Mouse (Mus musculus): ENCODE results near the gene Clip3. TPM values are rescaled to one million over a fixed set of nuclear protein-coding genes. Genes with fewer than 3 reads are reported as not detected.

Clip3 gene
- polyA plus RNA-seq, 1 experiment from 2014 or later, result 9.6 TPM

GRCm38 (mm10) chr7:30325364-30325763, 33.8 kb downstream of the Clip3 start:
- H3K9me3 ChIP-seq (ENCODE audit: control insufficient read depth, low read length), result no peaks in the 10 kb centered on the region
- no peaks in the 10 kb centered on the region for H3K27me3 ChIP-seq (ENCODE audit: control insufficient read depth, insufficient read depth, low read length)
- WGBS, result 42% methylated on average over 2 of the region's 2 CpGs
- H3K27ac ChIP-seq (replicated peaks), result no peak overlapping the region
- H3K4me1 ChIP-seq (replicated peaks; ENCODE audit: control insufficient read depth, insufficient read depth), result no peaks in the 10 kb centered on the region; the same call in 1 of the 2 replicates
- H3K4me3 ChIP-seq (ENCODE audit: low read depth, low read length), result no peak overlapping the region
- TF ChIP-seq CTCF (IDR thresholded peaks at IDR 0.05; ENCODE audit: low read depth), result peak; percentile 76
- TF ChIP-seq EP300 (optimal IDR thresholded peaks at IDR 0.05), result no peak
- H3K9ac ChIP-seq (ENCODE audit: low read length), result no peak overlapping the region
- H3K36me3 ChIP-seq (ENCODE audit: control insufficient read depth, insufficient read depth, low read length), result no peaks in the 10 kb centered on the region
- DNase-seq (ENCODE audit: low spot score) (peak; percentile 61), ATAC-seq (ENCODE audit: low FRiP score, low TSS enrichment) (no peak)
- H3K4me2 ChIP-seq (replicated peaks; ENCODE audit: low read depth), result no peak overlapping the region

DNA sequence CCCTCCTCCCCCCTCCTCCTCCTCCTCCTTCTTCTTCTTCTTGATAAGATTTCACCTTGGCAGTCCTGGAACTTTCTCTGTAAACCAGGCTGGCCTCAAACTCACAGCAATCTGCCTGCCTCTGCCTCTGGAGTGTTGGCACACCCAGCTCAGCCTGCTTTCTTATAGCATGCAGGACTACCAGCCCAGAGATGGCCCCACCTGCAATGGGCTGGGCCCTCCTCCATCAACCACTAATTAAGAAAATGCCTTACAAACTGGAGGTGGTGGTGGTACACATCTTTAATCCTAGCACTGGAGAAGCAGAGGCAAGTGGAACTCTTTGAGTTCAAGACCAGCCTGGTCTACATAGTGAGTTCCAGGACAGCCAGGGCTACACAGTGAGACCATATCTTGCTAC, 34.9 kb downstream of the Clip3 start:
- Histone ChIP-seq H3K27me3 (ENCODE audit: control insufficient read depth, insufficient read depth, low read length) (no peaks in the 10 kb centered on the region), H3K9ac (ENCODE audit: low read length) (no peak overlapping the region), H3K27ac (replicated peaks) (no peak overlapping the region), H3K9me3 (ENCODE audit: control insufficient read depth, low read length) (no peaks in the 10 kb centered on the region), H3K4me2 (replicated peaks; ENCODE audit: low read depth) (no peak overlapping the region), H3K4me1 (replicated peaks; ENCODE audit: control insufficient read depth, insufficient read depth) (no peaks in the 10 kb centered on the region), H3K4me3 (ENCODE audit: low read depth, low read length) (no peak overlapping the region), H3K36me3 (ENCODE audit: control insufficient read depth, insufficient read depth, low read length) (no peaks in the 10 kb centered on the region)
- DNase-seq (ENCODE audit: low spot score) (no peak), ATAC-seq (ENCODE audit: low FRiP score, low TSS enrichment) (no peak)
- no peak for TF ChIP-seq CTCF (IDR thresholded peaks at IDR 0.05; ENCODE audit: low read depth)
- TF ChIP-seq EP300 (optimal IDR thresholded peaks at IDR 0.05), result no peak

DNA sequence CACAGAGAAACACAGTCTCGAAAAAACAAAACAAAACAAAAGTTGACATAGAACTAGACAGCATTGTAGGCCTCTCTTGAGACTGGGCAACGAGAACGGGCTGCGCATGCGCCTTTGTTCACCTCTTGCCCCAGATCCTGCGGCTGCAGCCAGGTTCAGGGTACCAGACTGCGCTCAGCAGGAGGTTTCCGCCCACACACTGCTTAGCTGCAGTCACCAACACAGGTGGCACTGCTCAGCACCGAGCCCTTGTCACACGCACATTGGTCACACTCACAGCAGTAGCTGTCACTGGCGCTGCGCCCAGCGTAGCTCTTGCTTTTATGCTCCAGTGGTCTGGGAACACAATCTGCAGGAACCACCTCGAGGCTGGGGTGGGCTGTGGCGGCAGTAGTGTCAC, 35.6 kb downstream of the Clip3 start:
- H3K9ac ChIP-seq (ENCODE audit: low read length), result no peak overlapping the region
- DNase-seq (ENCODE audit: low spot score) (no peak), ATAC-seq (ENCODE audit: low FRiP score, low TSS enrichment) (no peak)
- H3K27me3 ChIP-seq (ENCODE audit: control insufficient read depth, insufficient read depth, low read length), result no peaks in the 10 kb centered on the region
- TF ChIP-seq CTCF (IDR thresholded peaks at IDR 0.05; ENCODE audit: low read depth) (no peak), EP300 (optimal IDR thresholded peaks at IDR 0.05) (no peak)
- no peak overlapping the region for H3K4me2 ChIP-seq (replicated peaks; ENCODE audit: low read depth)
- no peak overlapping the region for H3K4me3 ChIP-seq (ENCODE audit: low read depth, low read length)
- no peaks in the 10 kb centered on the region for H3K36me3 ChIP-seq (ENCODE audit: control insufficient read depth, insufficient read depth, low read length)
- H3K9me3 ChIP-seq (ENCODE audit: control insufficient read depth, low read length), result no peaks in the 10 kb centered on the region
- H3K27ac ChIP-seq (replicated peaks), result no peak overlapping the region
- no peaks in the 10 kb centered on the region for H3K4me1 ChIP-seq (replicated peaks; ENCODE audit: control insufficient read depth, insufficient read depth)
- WGBS, result 58% methylated on average over 15 of the region's 15 CpGs

- no peak overlapping the region for H3K27ac ChIP-seq (replicated peaks)
- no peaks in the 10 kb centered on the region for H3K27me3 ChIP-seq (ENCODE audit: control insufficient read depth, insufficient read depth, low read length)
- no peak overlapping the region for H3K4me3 ChIP-seq (ENCODE audit: low read depth, low read length)
- 55% methylated on average over 10 of the region's 10 CpGs for WGBS
- H3K4me1 ChIP-seq (replicated peaks; ENCODE audit: control insufficient read depth, insufficient read depth), result no peaks in the 10 kb centered on the region
- no peaks in the 10 kb centered on the region for H3K9me3 ChIP-seq (ENCODE audit: control insufficient read depth, low read length)
- ATAC-seq (ENCODE audit: low FRiP score, low TSS enrichment), result no peak
- TF ChIP-seq CTCF (IDR thresholded peaks at IDR 0.05; ENCODE audit: low read depth) (no peak), EP300 (optimal IDR thresholded peaks at IDR 0.05) (no peak)
- no peaks in the 10 kb centered on the region for H3K36me3 ChIP-seq (ENCODE audit: control insufficient read depth, insufficient read depth, low read length)
- no peak overlapping the region for H3K4me2 ChIP-seq (replicated peaks; ENCODE audit: low read depth)
- no peak for DNase-seq (ENCODE audit: low spot score)
- H3K9ac ChIP-seq (ENCODE audit: low read length), result no peak overlapping the region
These were observed 36.9 kb downstream of the Clip3 start for GRCm38 (mm10) chr7:30328379-30328778.

- Histone ChIP-seq H3K9ac (ENCODE audit: low read length) (no peak overlapping the region), H3K27ac (replicated peaks) (no peak overlapping the region), H3K9me3 (ENCODE audit: control insufficient read depth, low read length) (no peaks in the 10 kb centered on the region), H3K4me1 (replicated peaks; ENCODE audit: control insufficient read depth, insufficient read depth) (no peaks in the 10 kb centered on the region), H3K36me3 (ENCODE audit: control insufficient read depth, insufficient read depth, low read length) (no peaks in the 10 kb centered on the region), H3K4me3 (ENCODE audit: low read depth, low read length) (no peak overlapping the region), H3K4me2 (replicated peaks; ENCODE audit: low read depth) (no peak overlapping the region; the same call in 1 of the 2 replicates), H3K27me3 (ENCODE audit: control insufficient read depth, insufficient read depth, low read length) (0 out of 2 replicates have a peak, but pooled peaks cover 3% of the 10 kb centered on the region)
- TF ChIP-seq CTCF (IDR thresholded peaks at IDR 0.05; ENCODE audit: low read depth) (peak; percentile 92), EP300 (optimal IDR thresholded peaks at IDR 0.05) (no peak)
- 7% methylated on average over 13 of the region's 13 CpGs for WGBS
- peak; percentile 77 for DNase-seq (ENCODE audit: low spot score)
- ATAC-seq (ENCODE audit: low FRiP score, low TSS enrichment), result peak; percentile 84
These were observed 40.4 kb downstream of the Clip3 start for GRCm38 (mm10) chr7:30331887-30332286.

GRCm38 (mm10) chr7:30332622-30333259, 41.2 kb downstream of the Clip3 start:
- ATAC-seq (ENCODE audit: low FRiP score, low TSS enrichment), result no peak
- H3K9ac ChIP-seq (ENCODE audit: low read length), result no peak overlapping the region
- H3K36me3 ChIP-seq (ENCODE audit: control insufficient read depth, insufficient read depth, low read length), result no peaks in the 10 kb centered on the region
- TF ChIP-seq EP300 (optimal IDR thresholded peaks at IDR 0.05), result no peak
- TF ChIP-seq CTCF (IDR thresholded peaks at IDR 0.05; ENCODE audit: low read depth), result no peak
- H3K4me1 ChIP-seq (replicated peaks; ENCODE audit: control insufficient read depth, insufficient read depth), result no peaks in the 10 kb centered on the region
- 0 out of 2 replicates have a peak, but pooled peaks cover 3% of the 10 kb centered on the region for H3K27me3 ChIP-seq (ENCODE audit: control insufficient read depth, insufficient read depth, low read length)
- no peak for DNase-seq (ENCODE audit: low spot score)
- no peaks in the 10 kb centered on the region for H3K9me3 ChIP-seq (ENCODE audit: control insufficient read depth, low read length)
- 62% methylated on average over 18 of the region's 18 CpGs for WGBS
- no peak overlapping the region for H3K4me3 ChIP-seq (ENCODE audit: low read depth, low read length)
- no peak overlapping the region for H3K4me2 ChIP-seq (replicated peaks; ENCODE audit: low read depth)
- H3K27ac ChIP-seq (replicated peaks), result no peak overlapping the region
